Mouse (Mus musculus): ENCODE data around the gene Deaf1. TPM values are rescaled to one million over a fixed set of nuclear protein-coding genes. Genes with fewer than 3 reads are reported as not detected.

Gene Deaf1
- polyA plus RNA-seq, 1 experiment from 2014 or later, result 24.7 TPM

DNA sequence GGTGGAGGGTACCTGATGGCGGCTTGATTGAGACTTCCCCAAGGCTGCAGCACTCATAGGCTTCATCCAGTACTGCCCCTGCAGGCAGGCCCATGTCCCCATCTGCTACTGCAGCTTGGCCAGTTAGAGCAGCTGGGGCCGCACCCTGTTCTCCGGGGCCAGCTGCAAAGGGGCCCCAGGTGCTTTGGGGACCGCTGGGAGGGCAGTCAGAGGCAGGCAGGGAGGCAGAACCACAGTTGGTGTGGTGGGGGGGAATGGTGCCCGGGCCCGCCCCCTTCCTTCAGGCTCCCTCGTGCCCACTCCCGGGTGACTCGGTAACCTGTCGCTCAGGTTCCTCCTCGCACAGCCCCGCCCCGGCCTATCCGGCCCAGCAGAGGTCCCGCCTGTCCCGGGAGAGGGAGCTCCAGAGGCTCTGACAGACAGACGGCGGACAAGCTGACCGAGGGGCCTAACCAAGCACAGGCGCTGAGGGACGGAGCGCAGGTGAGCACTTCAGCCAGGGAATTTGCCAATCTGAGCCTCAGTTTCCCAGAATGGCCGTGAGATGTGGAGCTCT, 11.2 kb upstream of the Deaf1 start, which contains the start of gene Eps8l2:
Eps8l2 (plus strand) TSS at position 305 of the 556 bp plus-strand sequence.
- Histone ChIP-seq H3K9me3 (replicated peaks) (no peaks in the 10 kb centered on the region), H3K4me3 (peak within 1 kb of the TSS; percentile 36), H3K9ac (peak within 1 kb of the TSS; percentile 53), H3K36me3 (peaks cover 21% of the 10 kb centered on the region; the same call in 1 of the 2 replicates), H3K27me3 (replicated peaks) (peaks cover 33% of the 10 kb centered on the region), H3K27ac (no peak within 1 kb of the TSS), H3K4me2 (peak within 1 kb of the TSS; percentile 64), H3K4me1 (peaks cover 22% of the 10 kb centered on the region)
- WGBS (ENCODE audit: insufficient replicate concordance), result 5% methylated on average over 23 of the region's 23 CpGs
- ATAC-seq, result peak; percentile 70

DNA sequence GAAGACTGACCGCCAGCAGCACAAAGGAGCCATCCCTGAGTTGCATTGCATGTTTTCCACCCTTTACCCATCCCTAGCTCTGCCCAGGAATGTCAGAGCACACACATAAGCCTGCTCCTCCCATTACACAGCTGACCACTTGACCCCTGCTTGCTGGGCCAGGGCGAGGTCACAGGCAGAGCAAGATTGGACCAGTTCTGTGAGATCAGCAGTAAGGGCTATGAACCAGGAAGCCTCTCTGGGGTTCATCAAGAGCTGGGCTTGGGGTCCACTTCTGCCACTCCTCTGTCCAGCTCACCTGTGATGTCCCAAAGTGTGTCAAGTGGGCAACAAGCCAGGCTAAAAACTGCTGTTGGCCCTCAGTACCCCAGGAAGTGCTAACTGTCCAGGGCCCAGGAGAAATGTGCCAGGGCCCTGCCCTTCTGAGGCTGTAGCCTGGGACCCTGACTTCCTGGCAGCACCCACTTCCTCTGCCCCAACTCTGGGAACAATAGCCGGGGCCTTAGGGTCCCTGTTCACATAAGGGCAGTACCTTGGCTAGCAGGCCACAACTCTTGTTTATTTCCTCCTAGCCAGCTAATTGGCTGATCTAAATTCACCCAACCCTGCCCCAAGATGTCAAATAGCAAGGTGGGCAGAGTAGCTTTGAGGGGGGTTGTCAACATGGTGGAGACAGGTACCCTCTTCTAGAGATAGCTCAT, 10.4 kb upstream of the Deaf1 start:
- Histone ChIP-seq H3K4me3 (no peak overlapping the region), H3K4me1 (peaks cover 22% of the 10 kb centered on the region), H3K9ac (no peak overlapping the region), H3K4me2 (peak overlapping the region; percentile 64), H3K9me3 (replicated peaks) (no peaks in the 10 kb centered on the region), H3K36me3 (peaks cover 29% of the 10 kb centered on the region), H3K27me3 (replicated peaks) (peaks cover 28% of the 10 kb centered on the region), H3K27ac (no peak overlapping the region)
- ATAC-seq, result no peak
- WGBS (ENCODE audit: insufficient replicate concordance), result 61% methylated on average over 3 of the region's 3 CpGs

DNA sequence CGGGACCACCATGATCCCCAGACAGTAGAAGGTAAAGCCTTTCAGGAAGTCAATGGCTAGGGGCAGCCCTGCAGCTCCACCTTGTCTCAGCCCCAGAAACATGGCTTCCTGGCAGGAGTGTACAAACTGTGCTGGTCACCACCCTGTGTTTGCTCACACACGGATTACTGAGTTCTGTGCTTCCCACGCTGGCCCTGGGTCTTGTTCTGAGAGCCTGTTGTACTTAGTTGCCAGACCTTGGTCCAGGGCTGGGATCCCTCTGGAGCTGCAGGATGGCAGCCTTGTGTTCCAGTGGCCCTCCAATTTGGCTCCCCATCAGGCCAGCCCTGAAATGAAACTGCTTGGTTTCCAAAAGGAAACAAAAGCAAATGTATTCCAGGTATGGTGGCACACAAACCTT, 8.8 kb upstream of the Deaf1 start:
- no peak for ATAC-seq
- H3K27me3 ChIP-seq (replicated peaks), result peaks cover 26% of the 10 kb centered on the region
- H3K4me3 ChIP-seq, result no peak overlapping the region
- H3K4me2 ChIP-seq, result no peak overlapping the region
- peaks cover 39% of the 10 kb centered on the region for H3K36me3 ChIP-seq
- H3K27ac ChIP-seq, result no peak overlapping the region
- no peak overlapping the region for H3K9ac ChIP-seq
- peaks cover 22% of the 10 kb centered on the region for H3K4me1 ChIP-seq
- no peaks in the 10 kb centered on the region for H3K9me3 ChIP-seq (replicated peaks)
- WGBS (ENCODE audit: insufficient replicate concordance), result 67% methylated on average over 3 of the region's 3 CpGs

DNA sequence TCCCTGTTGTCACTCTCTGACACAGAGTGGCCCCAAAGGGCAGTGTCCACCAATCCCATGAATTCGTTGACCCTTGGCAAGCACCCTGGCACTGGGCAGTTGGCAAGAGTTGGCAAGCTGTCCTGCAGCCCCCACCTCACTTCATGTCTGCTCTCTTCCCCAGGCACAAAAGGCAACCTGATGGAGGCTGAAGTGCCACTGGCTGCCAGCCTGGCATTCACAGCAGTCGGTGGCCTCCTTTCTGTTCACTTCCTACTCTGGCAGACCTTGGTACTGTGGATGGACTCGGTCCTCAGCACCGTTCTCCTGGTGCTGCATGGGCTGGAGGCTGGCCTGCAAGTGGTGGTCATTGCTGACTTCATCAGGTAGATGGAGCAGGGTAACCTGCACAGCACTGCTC, 8.2 kb upstream of the Deaf1 start:
- Histone ChIP-seq H3K4me3 (no peak overlapping the region), H3K27me3 (replicated peaks) (peaks cover 26% of the 10 kb centered on the region), H3K9ac (no peak overlapping the region), H3K9me3 (replicated peaks) (no peaks in the 10 kb centered on the region), H3K27ac (no peak overlapping the region), H3K4me2 (no peak overlapping the region), H3K4me1 (peaks cover 22% of the 10 kb centered on the region), H3K36me3 (peaks cover 40% of the 10 kb centered on the region)
- 68% methylated on average over 4 of the region's 4 CpGs for WGBS (ENCODE audit: insufficient replicate concordance)
- ATAC-seq, result no peak

DNA sequence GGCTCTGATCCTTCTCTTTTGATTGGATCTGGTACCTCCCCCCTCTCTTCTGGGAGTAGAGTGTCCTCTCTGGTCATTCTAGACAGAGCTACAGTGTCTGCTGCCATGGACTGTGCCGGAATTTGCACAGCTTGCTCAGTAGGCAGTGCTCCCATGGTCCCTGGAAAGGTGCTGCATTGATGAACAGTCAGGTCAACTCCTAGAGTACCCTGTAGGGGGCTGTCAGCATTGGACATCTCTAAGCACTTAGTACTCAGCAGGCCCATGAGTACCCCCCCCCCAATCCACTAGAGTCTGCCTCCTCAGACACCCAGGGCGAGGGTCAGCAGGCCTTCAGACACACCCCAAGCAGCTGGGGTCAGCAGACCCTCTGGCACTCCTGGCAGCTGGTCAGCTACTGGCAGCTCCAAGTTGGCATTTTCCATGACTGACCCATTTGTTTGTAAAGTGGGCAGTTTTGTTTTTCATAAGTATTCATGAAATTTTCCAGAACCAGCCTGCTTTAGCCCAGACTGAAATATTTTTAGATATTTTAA, 7.6 kb upstream of the Deaf1 start:
- peaks cover 22% of the 10 kb centered on the region for H3K4me1 ChIP-seq
- H3K9ac ChIP-seq, result no peak overlapping the region
- H3K4me2 ChIP-seq, result no peak overlapping the region
- H3K27ac ChIP-seq, result no peak overlapping the region
- ATAC-seq, result no peak
- H3K27me3 ChIP-seq (replicated peaks), result peaks cover 22% of the 10 kb centered on the region
- no peak overlapping the region for H3K4me3 ChIP-seq
- H3K9me3 ChIP-seq (replicated peaks), result no peaks in the 10 kb centered on the region
- WGBS (ENCODE audit: insufficient replicate concordance), result 79% methylated on average over 2 of the region's 2 CpGs
- peaks cover 40% of the 10 kb centered on the region for H3K36me3 ChIP-seq

DNA sequence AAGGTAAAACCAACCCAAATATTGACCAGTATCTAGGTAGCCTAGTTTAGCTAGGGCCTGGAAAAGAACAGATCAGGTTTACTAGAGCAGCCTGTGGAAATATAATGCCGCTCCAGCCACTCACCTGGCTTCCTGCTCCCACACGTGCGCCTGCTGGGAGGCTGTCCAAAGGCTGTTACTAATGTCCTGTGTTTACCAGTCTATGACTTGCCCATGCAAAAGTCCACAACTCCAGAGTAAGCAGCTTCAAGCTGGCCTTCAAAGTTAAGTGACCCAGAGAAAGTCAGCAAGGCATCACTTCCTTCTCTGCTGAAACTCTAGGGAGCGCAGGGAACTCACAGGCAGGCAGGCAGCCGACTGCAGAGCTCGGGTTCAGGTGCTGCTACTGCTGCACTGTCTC, 4.5 kb upstream of the Deaf1 start:
- H3K27ac ChIP-seq, result no peak overlapping the region
- H3K4me2 ChIP-seq, result no peak overlapping the region
- H3K9ac ChIP-seq, result no peak overlapping the region
- no peaks in the 10 kb centered on the region for H3K9me3 ChIP-seq (replicated peaks)
- 78% methylated on average over 6 of the region's 6 CpGs for WGBS (ENCODE audit: insufficient replicate concordance)
- H3K27me3 ChIP-seq (replicated peaks), result no peaks in the 10 kb centered on the region
- no peak overlapping the region for H3K4me3 ChIP-seq
- peaks cover 16% of the 10 kb centered on the region for H3K4me1 ChIP-seq
- no peak for ATAC-seq
- peaks cover 40% of the 10 kb centered on the region for H3K36me3 ChIP-seq

DNA sequence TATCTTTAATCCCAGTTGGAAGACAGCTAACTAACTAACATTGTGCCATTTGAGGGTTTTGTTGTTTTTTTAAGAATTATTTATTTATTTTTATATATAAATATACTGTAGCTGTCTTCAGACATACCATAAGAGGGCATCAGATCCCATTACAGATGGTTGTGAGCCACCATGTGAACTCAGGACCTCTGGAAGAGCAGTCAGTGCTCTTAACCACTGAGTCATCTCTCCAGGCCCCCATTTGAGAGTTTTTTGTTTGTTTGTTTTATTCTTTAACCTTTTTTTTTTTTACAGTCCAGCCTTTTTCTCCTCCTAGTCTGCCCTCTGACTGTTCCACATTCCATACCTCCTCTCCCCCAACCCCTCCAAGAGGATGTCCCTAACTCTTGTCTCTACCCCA, 3.2 kb upstream of the Deaf1 start:
- Histone ChIP-seq H3K4me3 (no peak overlapping the region), H3K9ac (no peak overlapping the region), H3K36me3 (peaks cover 33% of the 10 kb centered on the region), H3K4me2 (no peak overlapping the region), H3K27me3 (replicated peaks) (no peaks in the 10 kb centered on the region), H3K27ac (no peak overlapping the region), H3K4me1 (peaks cover 29% of the 10 kb centered on the region), H3K9me3 (replicated peaks) (no peaks in the 10 kb centered on the region)
- ATAC-seq, result no peak

DNA sequence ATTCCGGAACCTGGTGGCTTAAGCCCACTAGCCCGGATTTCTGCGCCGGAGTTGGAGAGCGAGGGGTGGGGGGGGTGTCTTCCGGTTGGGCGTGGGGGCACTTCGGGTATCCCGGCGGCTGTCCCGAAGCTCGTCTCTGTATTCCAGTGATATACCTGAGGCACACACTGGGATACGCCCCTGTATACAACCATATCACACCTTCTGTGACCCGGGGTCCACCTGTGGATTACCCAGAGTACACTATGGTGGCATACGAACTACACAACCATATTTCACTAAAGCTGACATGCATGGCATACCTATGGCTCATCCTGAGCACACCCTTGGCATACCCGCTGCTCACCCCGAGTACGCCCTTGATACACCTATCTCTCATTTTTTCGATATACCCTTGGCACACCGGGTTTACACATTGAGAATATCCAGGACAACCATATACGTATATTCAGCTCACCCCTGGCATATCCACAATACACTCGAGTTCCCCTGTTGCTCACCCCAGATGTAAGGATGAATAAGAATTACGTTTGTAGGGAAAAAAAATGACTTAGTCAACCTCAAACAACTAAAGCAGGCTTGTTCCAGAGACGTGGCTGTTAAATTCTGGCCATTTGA, 992 bp upstream of the Deaf1 start:
- Histone ChIP-seq H3K27ac (peak overlapping the region; percentile 97), H3K4me1 (peaks cover 44% of the 10 kb centered on the region), H3K4me3 (peak overlapping the region; percentile 74), H3K27me3 (replicated peaks) (no peaks in the 10 kb centered on the region), H3K4me2 (peak overlapping the region; percentile 86), H3K36me3 (peaks cover 30% of the 10 kb centered on the region), H3K9ac (peak overlapping the region; percentile 93), H3K9me3 (replicated peaks) (no peaks in the 10 kb centered on the region)
- ATAC-seq, result peak; percentile 5; the same call in 1 of the 2 replicates
- 17% methylated on average over 24 of the region's 24 CpGs for WGBS (ENCODE audit: insufficient replicate concordance)

DNA sequence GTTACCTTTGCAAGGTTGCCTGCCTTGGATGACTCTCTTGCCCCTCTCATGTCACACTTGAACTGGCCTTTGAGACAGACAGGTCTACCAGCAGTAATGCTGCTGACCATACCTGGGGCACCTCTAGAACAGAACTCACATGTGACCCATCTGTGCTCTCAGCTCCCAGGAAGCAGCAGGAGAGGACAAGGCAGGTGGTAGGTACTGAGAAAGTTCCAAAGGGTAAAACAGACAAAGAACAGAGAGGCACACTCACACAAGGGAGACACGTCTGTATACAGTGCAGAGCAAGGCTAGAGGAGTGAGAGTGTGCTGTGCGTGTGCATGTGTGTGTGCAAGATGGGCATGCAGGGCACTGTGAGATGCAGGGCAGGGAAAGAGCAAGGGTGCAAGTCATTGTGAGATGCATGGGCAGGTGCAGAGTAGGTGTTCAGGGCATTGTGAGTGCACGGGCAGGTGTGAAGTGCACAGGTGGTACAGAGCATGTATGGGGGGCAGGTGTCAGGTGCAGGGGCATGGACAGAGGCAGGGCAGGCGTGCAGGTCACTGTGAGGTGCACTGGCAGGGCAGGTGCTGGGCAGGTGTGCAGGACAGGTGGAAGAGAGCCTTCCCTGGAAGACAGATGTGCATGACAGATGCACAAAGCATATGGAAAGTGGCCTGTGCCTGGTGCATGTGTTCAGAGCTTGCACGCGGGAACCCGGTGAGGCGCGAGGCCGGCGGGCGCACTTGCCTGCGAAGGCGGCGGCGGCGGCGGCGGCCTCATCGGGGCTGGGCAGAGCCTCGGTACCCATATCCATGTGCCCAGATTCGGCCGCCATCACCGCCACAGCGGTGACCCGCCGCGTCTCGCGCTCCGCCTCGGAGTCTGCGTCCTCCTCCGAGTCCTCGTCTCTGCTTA, 694 bp downstream of the Deaf1 start:
- H3K36me3 ChIP-seq, result peaks cover 36% of the 10 kb centered on the region
- peak; percentile 25 for ATAC-seq
- peak overlapping the region; percentile 74 for H3K4me3 ChIP-seq
- H3K4me2 ChIP-seq, result peak overlapping the region; percentile 86
- no peaks in the 10 kb centered on the region for H3K27me3 ChIP-seq (replicated peaks)
- H3K27ac ChIP-seq, result peak overlapping the region; percentile 97
- WGBS (ENCODE audit: insufficient replicate concordance), result 5% methylated on average over 35 of the region's 35 CpGs
- no peaks in the 10 kb centered on the region for H3K9me3 ChIP-seq (replicated peaks)
- H3K4me1 ChIP-seq, result peaks cover 44% of the 10 kb centered on the region
- H3K9ac ChIP-seq, result peak overlapping the region; percentile 93

DNA sequence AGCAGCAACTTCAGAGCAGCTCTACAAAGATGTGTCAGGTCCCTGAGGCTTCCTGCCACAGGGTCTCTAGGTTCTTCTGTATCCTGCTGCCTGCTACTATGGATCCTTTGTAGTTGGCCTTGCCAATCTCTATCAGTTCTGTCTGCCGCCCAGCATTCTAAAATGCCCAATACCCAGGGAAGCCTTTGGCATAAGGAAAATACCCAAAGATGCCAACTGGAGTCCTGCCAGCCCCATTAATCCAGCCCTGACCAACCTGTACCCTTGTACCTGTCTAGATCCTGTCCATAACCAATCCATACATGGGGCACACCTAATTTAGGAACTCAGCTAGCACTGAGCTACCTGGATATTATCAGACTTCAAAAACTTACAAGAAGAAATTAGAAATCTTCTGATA, 2.8 kb downstream of the Deaf1 start:
- Histone ChIP-seq H3K9me3 (replicated peaks) (no peaks in the 10 kb centered on the region), H3K4me2 (0 out of 2 replicates have a peak overlapping the region, but pooled peaks have one; percentile 3), H3K4me3 (no peak overlapping the region), H3K9ac (0 out of 2 replicates have a peak overlapping the region, but pooled peaks have one; percentile 17), H3K27ac (no peak overlapping the region), H3K4me1 (peaks cover 44% of the 10 kb centered on the region), H3K36me3 (peaks cover 50% of the 10 kb centered on the region), H3K27me3 (replicated peaks) (no peaks in the 10 kb centered on the region)
- no peak for ATAC-seq
- WGBS (ENCODE audit: insufficient replicate concordance), result 78% methylated on average over 1 of the region's 1 CpGs

DNA sequence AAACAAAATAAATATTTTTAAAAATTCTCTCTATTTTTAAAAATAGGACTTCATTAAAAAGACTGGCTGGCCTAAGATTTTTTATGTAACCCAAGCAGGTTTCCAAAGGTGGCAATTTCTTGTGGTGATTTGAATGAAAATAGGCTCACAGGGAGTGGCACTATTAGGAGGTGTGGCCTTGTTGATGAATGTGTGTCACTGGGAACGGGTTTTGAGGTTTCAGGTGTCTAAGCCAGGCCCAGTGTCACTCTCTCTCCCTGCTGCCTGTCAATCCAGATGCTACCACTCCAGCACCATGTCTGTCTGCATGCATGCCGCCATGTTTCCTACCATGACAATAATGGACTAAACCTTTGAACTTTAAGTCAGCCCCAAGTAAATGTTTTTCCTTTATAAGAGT, 8.0 kb downstream of the Deaf1 start:
- 75% methylated on average over 2 of the region's 2 CpGs for WGBS (ENCODE audit: insufficient replicate concordance)
- peaks cover 100% of the 10 kb centered on the region for H3K36me3 ChIP-seq
- H3K4me3 ChIP-seq, result no peak overlapping the region
- no peak overlapping the region for H3K27ac ChIP-seq
- no peaks in the 10 kb centered on the region for H3K27me3 ChIP-seq (replicated peaks)
- H3K9ac ChIP-seq, result no peak overlapping the region
- no peak for ATAC-seq
- peaks cover 5% of the 10 kb centered on the region for H3K4me1 ChIP-seq
- H3K4me2 ChIP-seq, result no peak overlapping the region
- no peaks in the 10 kb centered on the region for H3K9me3 ChIP-seq (replicated peaks)
